In the genomic region with DNA sequence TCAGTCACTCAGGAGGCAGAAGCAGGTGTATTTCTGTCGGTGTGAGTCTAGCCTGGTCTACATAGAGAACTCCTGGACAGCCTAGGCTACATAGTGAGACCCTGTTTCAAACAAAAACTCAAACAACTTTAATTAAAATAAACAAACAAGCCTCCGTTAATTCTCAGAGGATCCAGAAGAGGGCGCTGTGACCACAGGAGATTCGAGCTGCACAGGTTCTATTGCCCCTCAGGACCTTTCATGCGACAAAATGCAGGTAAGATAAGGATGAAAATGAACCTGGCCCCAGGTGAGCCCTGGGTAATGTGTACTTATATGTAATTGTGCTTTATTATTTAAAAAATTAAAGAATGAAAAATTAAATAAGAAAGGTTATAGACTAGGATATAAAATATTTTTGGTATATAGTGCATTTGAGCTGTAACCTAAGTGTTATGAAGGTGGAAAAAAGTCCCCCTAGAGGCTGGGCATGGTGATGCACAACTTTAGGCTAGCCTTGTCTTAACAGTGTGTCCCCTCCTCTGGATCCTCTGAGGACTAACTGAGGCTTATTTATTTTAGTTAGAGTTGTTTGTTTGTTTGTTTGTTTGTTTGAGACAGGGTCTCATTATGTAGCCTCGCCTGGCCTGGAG, we compare ENCODE assay signal across 9 mouse cellular contexts. TPM values are rescaled to one million over a fixed set of nuclear protein-coding genes. Genes with fewer than 3 reads are reported as not detected.
DNase-seq lines count a peak whose midpoint lies in the region; ATAC-seq and TF ChIP-seq lines count a peak whose summit lies in the region.
"Had no signal": no experiment of that assay in that cellular context is flagged by ENCODE, and none has a peak within 500 bp of the region (broad histone marks: within the 10 kb centered on the region; RNA-seq: fewer than 3 reads in every experiment).

No protein-coding gene starts in this region.

- peak; percentile 58 for TF ChIP-seq CTCF in hindbrain, postnatal 0 days (IDR thresholded peaks at IDR 0.05; ENCODE audit: low read depth)

- H3K4me3 ChIP-seq in hindbrain, postnatal 0 days (ENCODE audit: low read length) = no peak overlapping the region
- no peak overlapping the region for H3K4me3 ChIP-seq in hindbrain, embryonic 13.5 days
- no peak overlapping the region for H3K4me3 ChIP-seq in embryonic facial prominence, embryonic 10.5 days
- H3K4me3 ChIP-seq: megakaryocyte, embryonic 14.5 days had no signal

- H3K9me3 ChIP-seq in hindbrain, postnatal 0 days (ENCODE audit: low read length) = no peaks in the 10 kb centered on the region
- H3K9me3 ChIP-seq in hindbrain, embryonic 13.5 days = no peaks in the 10 kb centered on the region
- H3K9me3 ChIP-seq in embryonic facial prominence, embryonic 10.5 days = peaks cover 5% of the 10 kb centered on the region; the same call in 1 of the 2 replicates

- 8% methylated on average over 6 of the region's 6 CpGs for WGBS in hindbrain, postnatal 0 days
- 11% methylated on average over 6 of the region's 6 CpGs for WGBS in hindbrain, embryonic 13.5 days
- WGBS in embryonic facial prominence, embryonic 10.5 days = 9% methylated on average over 6 of the region's 6 CpGs

- peak; percentile 42 for DNase-seq in hindbrain, postnatal 0 days (ENCODE audit: low spot score)
- peak; percentile 71 for DNase-seq in B cell, adult 2 months
- peak; percentile 67 for DNase-seq in MEL-GATA-1-ER (ENCODE audit: extremely low read depth, low read depth)
- DNase-seq in kidney, postnatal 4 days = peak; percentile 46 to 50
- no peak for DNase-seq in embryonic facial prominence, embryonic 10.5 days (ENCODE audit: low spot score)
- no peak for DNase-seq in left cerebral cortex, postnatal 4 days
- DNase-seq in spleen, adult 12 weeks (ENCODE audit: low spot score) = no peak

- H3K4me1 ChIP-seq in hindbrain, postnatal 0 days (ENCODE audit: insufficient read depth, low read length) = no peaks in the 10 kb centered on the region
- H3K4me1 ChIP-seq in hindbrain, embryonic 13.5 days (replicated peaks) = no peaks in the 10 kb centered on the region
- H3K4me1 ChIP-seq in embryonic facial prominence, embryonic 10.5 days = no peaks in the 10 kb centered on the region
- H3K4me1 ChIP-seq: megakaryocyte, embryonic 14.5 days had no signal

- H3K36me3 ChIP-seq in hindbrain, postnatal 0 days (ENCODE audit: insufficient read depth, low read length) = no peaks in the 10 kb centered on the region
- no peaks in the 10 kb centered on the region for H3K36me3 ChIP-seq in hindbrain, embryonic 13.5 days
- H3K36me3 ChIP-seq in embryonic facial prominence, embryonic 10.5 days (replicated peaks) = no peaks in the 10 kb centered on the region

- H3K27ac ChIP-seq in hindbrain, postnatal 0 days = no peak overlapping the region
- H3K27ac ChIP-seq in hindbrain, embryonic 13.5 days = no peak overlapping the region
- no peak overlapping the region for H3K27ac ChIP-seq in embryonic facial prominence, embryonic 10.5 days (replicated peaks)

- no peak overlapping the region for H3K9ac ChIP-seq in hindbrain, postnatal 0 days (replicated peaks; ENCODE audit: low read length)
- H3K9ac ChIP-seq in hindbrain, embryonic 13.5 days = no peak overlapping the region

- no peak overlapping the region for H3K4me2 ChIP-seq in hindbrain, postnatal 0 days (ENCODE audit: low read depth, low read length)
- no peak overlapping the region for H3K4me2 ChIP-seq in hindbrain, embryonic 13.5 days

- intact Hi-C loops in left cerebral cortex, postnatal 4 days (cut with DNase I) = no loop called here

- no peak for ATAC-seq in hindbrain, postnatal 0 days
- ATAC-seq in hindbrain, embryonic 13.5 days (ENCODE audit: low FRiP score) = no peak

- H3K27me3 ChIP-seq in hindbrain, postnatal 0 days (ENCODE audit: insufficient read depth, low read length) = no peaks in the 10 kb centered on the region
- peaks cover 15% of the 10 kb centered on the region for H3K27me3 ChIP-seq in hindbrain, embryonic 13.5 days
- peaks cover 14% of the 10 kb centered on the region for H3K27me3 ChIP-seq in embryonic facial prominence, embryonic 10.5 days (replicated peaks; ENCODE audit: low read depth, poor library complexity, severe bottlenecking)

RNA-seq across cellular contexts. Expression of gene Bcan, which starts 10.7 kb away (rescaled TPM):
- total RNA-seq in hindbrain, postnatal 0 days (2014; rRNA removed) = 318 and 347 TPM in 2 replicates
- polyA plus RNA-seq in hindbrain, postnatal 0 days (2015; fragmentation: Nextera tagmentation; extraction: Ambion mirVana) = 229 and 237 TPM in 2 replicates
- polyA plus RNA-seq in hindbrain, embryonic 13.5 days (2015; fragmentation: Nextera tagmentation; extraction: Ambion mirVana) = 35.8 and 39.8 TPM in 2 replicates
- polyA plus RNA-seq in embryonic facial prominence, embryonic 10.5 days (2016; fragmentation: Nextera tagmentation; extraction: Ambion mirVana) = 0.32 and 0.41 TPM in 2 replicates
- total RNA-seq in left cerebral cortex, postnatal 4 days (2021) = 100 to 1,000 TPM; 183 to 192 TPM

RNA-seq across cellular contexts. Expression of gene Hapln2, which starts 16.6 kb away (rescaled TPM):
- 0.47 and 0.50 TPM in 2 replicates for total RNA-seq in hindbrain, postnatal 0 days (2014; rRNA removed)
- polyA plus RNA-seq in hindbrain, postnatal 0 days (2015; fragmentation: Nextera tagmentation; extraction: Ambion mirVana) = 1.2 and 1.5 TPM in 2 replicates
- 0.47 and 0.56 TPM in 2 replicates for polyA plus RNA-seq in hindbrain, embryonic 13.5 days (2015; fragmentation: Nextera tagmentation; extraction: Ambion mirVana)
- polyA plus RNA-seq in embryonic facial prominence, embryonic 10.5 days (2016; fragmentation: Nextera tagmentation; extraction: Ambion mirVana) = not detected in 2 replicates
- under 1 TPM; 0.40 to 0.46 TPM for total RNA-seq in left cerebral cortex, postnatal 4 days (2021)

RNA-seq across cellular contexts. Expression of gene Gpatch4, which starts 32.2 kb away (rescaled TPM):
- 6.3 and 9.0 TPM in 2 replicates for total RNA-seq in hindbrain, postnatal 0 days (2014; rRNA removed)
- polyA plus RNA-seq in hindbrain, postnatal 0 days (2015; fragmentation: Nextera tagmentation; extraction: Ambion mirVana) = 31.7 and 33.5 TPM in 2 replicates
- polyA plus RNA-seq in hindbrain, embryonic 13.5 days (2015; fragmentation: Nextera tagmentation; extraction: Ambion mirVana) = 27.4 and 30.6 TPM in 2 replicates
- 52.2 and 52.4 TPM in 2 replicates for polyA plus RNA-seq in embryonic facial prominence, embryonic 10.5 days (2016; fragmentation: Nextera tagmentation; extraction: Ambion mirVana)
- 10 to 100 TPM; 26.5 to 30.6 TPM for total RNA-seq in left cerebral cortex, postnatal 4 days (2021)

RNA-seq across cellular contexts. Expression of gene Nes, which starts 39.9 kb away (rescaled TPM):
- total RNA-seq in hindbrain, postnatal 0 days (2014; rRNA removed) = 37.2 and 40.0 TPM in 2 replicates
- 14.9 and 15.7 TPM in 2 replicates for polyA plus RNA-seq in hindbrain, postnatal 0 days (2015; fragmentation: Nextera tagmentation; extraction: Ambion mirVana)
- polyA plus RNA-seq in hindbrain, embryonic 13.5 days (2015; fragmentation: Nextera tagmentation; extraction: Ambion mirVana) = 49.5 and 55.3 TPM in 2 replicates
- 35.3 and 46.2 TPM in 2 replicates for polyA plus RNA-seq in embryonic facial prominence, embryonic 10.5 days (2016; fragmentation: Nextera tagmentation; extraction: Ambion mirVana)
- total RNA-seq in left cerebral cortex, postnatal 4 days (2021) = 10 to 100 TPM; 25.8 to 25.9 TPM

RNA-seq across cellular contexts. Expression of gene Naxe, which starts 47.5 kb away (rescaled TPM):
- 87.7 and 90.0 TPM in 2 replicates for total RNA-seq in hindbrain, postnatal 0 days (2014; rRNA removed)
- 172 and 174 TPM in 2 replicates for polyA plus RNA-seq in hindbrain, postnatal 0 days (2015; fragmentation: Nextera tagmentation; extraction: Ambion mirVana)
- 151 and 163 TPM in 2 replicates for polyA plus RNA-seq in hindbrain, embryonic 13.5 days (2015; fragmentation: Nextera tagmentation; extraction: Ambion mirVana)
- polyA plus RNA-seq in embryonic facial prominence, embryonic 10.5 days (2016; fragmentation: Nextera tagmentation; extraction: Ambion mirVana) = 126 and 145 TPM in 2 replicates
- total RNA-seq in left cerebral cortex, postnatal 4 days (2021) = 10 to 100 TPM; 59.0 to 66.1 TPM

Comparison
In these comparisons a context has a peak if more than half of its experiments do, and no peak if none do; other contexts are left out.
1. DNase-seq: peak in hindbrain, postnatal 0 days (single experiment), B cell, adult 2 months (2 of 2), MEL-GATA-1-ER (single experiment) and kidney, postnatal 4 days (2 of 2); none in embryonic facial prominence, embryonic 10.5 days (single experiment), left cerebral cortex, postnatal 4 days (single experiment) and spleen, adult 12 weeks (single experiment).
2. RNA of gene Bcan, which starts 10.7 kb away (polyA plus RNA-seq): 229 to 237 TPM in hindbrain, postnatal 0 days and 35.8 to 39.8 TPM in hindbrain, embryonic 13.5 days; 0.32 to 0.41 TPM in embryonic facial prominence, embryonic 10.5 days; every median in the first group is over 10 times any median in the second.